Mouse (Mus musculus) layer of hippocampus, adult 8-10 months (tissue): Measurements from ENCODE around the gene Pxdc1. TPM values are rescaled to one million over a fixed set of nuclear protein-coding genes. Genes with fewer than 3 reads are reported as not detected.

Experiments
- DNase-seq, 2 experiments: peaks; one replicate each; pipeline ENCODE4 v3.0.0; 2022; ENCODE audit warnings: low spot score in 2 of 2
- total RNA-seq, 4 experiments: library from RNA; stranded (reverse); gene quantifications; 2 replicates each; pipeline ENCODE4 v1.2.4; 2022

The Pxdc1 gene
- total RNA-seq, 4 experiments from 2014 or later, result 11.2 to 16.2 (median 12.5) TPM

GRCm38 (mm10) chr13:34651474-34651991 lies 1.8 kb downstream of the Pxdc1 start:
- DNase-seq, result no peak

- peak in 1 of 2 experiments; percentile 57 for DNase-seq
Observed at GRCm38 (mm10) chr13:34650953-34651352, 2.3 kb downstream of the Pxdc1 start.

GRCm38 (mm10) chr13:34650371-34650770 lies 2.9 kb downstream of the Pxdc1 start:
- DNase-seq, result no peak

- no peak for DNase-seq
Observed at GRCm38 (mm10) chr13:34647751-34648150, 5.5 kb downstream of the Pxdc1 start.

- DNase-seq, result no peak
Observed at GRCm38 (mm10) chr13:34647221-34647620, 6.1 kb downstream of the Pxdc1 start.

GRCm38 (mm10) chr13:34646240-34646750 lies 7.0 kb downstream of the Pxdc1 start:
- no peak for DNase-seq

- DNase-seq, result no peak
Observed at GRCm38 (mm10) chr13:34645519-34645918, 7.8 kb downstream of the Pxdc1 start.

- DNase-seq, result no peak
Observed at GRCm38 (mm10) chr13:34644401-34644800, 8.9 kb downstream of the Pxdc1 start.

GRCm38 (mm10) chr13:34643926-34644325 lies 9.4 kb downstream of the Pxdc1 start:
- no peak for DNase-seq

- DNase-seq, result peak in 1 of 2 experiments; percentile 69
Observed at GRCm38 (mm10) chr13:34642941-34643875, 10.1 kb downstream of the Pxdc1 start.

- no peak for DNase-seq
Observed at GRCm38 (mm10) chr13:34641066-34641465, 12.2 kb downstream of the Pxdc1 start.

- DNase-seq, result peak; percentile 71 to 86
Observed at GRCm38 (mm10) chr13:34635978-34636377, 17.3 kb downstream of the Pxdc1 start.

GRCm38 (mm10) chr13:34630319-34630718 lies 23.0 kb downstream of the Pxdc1 start:
- DNase-seq, result no peak

GRCm38 (mm10) chr13:34629741-34630140 lies 23.5 kb downstream of the Pxdc1 start:
- no peak for DNase-seq

- no peak for DNase-seq
Observed at GRCm38 (mm10) chr13:34627446-34627845, 25.8 kb downstream of the Pxdc1 start.

GRCm38 (mm10) chr13:34624414-34624813 lies 28.9 kb downstream of the Pxdc1 start:
- no peak for DNase-seq

GRCm38 (mm10) chr13:34612402-34612801 lies 40.9 kb downstream of the Pxdc1 start:
- no peak for DNase-seq

- no peak for DNase-seq
Observed at GRCm38 (mm10) chr13:34609711-34610110, 43.6 kb downstream of the Pxdc1 start.

GRCm38 (mm10) chr13:34607079-34607478 lies 46.2 kb downstream of the Pxdc1 start:
- DNase-seq, result no peak

- DNase-seq, result no peak
Observed at GRCm38 (mm10) chr13:34605884-34606283, 47.4 kb downstream of the Pxdc1 start.

- no peak for DNase-seq
Observed at GRCm38 (mm10) chr13:34605206-34605605, 48.1 kb downstream of the Pxdc1 start.

- DNase-seq, result no peak
Observed at GRCm38 (mm10) chr13:34604406-34604805, 48.9 kb downstream of the Pxdc1 start.

GRCm38 (mm10) chr13:34602757-34603156 lies 50.5 kb downstream of the Pxdc1 start:
- no peak for DNase-seq
